Mouse (Mus musculus) CD4-positive, CD25-positive, alpha-beta regulatory T cell, adult 4 months (primary cell): Measurements from ENCODE around the gene Nt5c2. TPM values are rescaled to one million over a fixed set of nuclear protein-coding genes. Genes with fewer than 3 reads are reported as not detected.

ENCODE experiments used
- ATAC-seq: one replicate; pipeline ENCODE4 v1.8.0; 2017
- polyA plus RNA-seq, 2 experiments: library from polyadenylated mRNA; unstranded; fragments of 100-300 nt; shearing (Covaris generic); gene quantifications; one replicate each; pipeline ENCODE4 v1.2.1; 2017

Gene Nt5c2
- polyA plus RNA-seq, 2 experiments from 2014 or later, result 38.0 to 42.2 TPM

- no peak for ATAC-seq
Measured at GRCm38 (mm10) chr19:46877886-46878285, 137.1 kb downstream of the Nt5c2 start.

GRCm38 (mm10) chr19:46875790-46876189 lies 139.2 kb downstream of the Nt5c2 start:
- ATAC-seq, result peak; percentile 65

GRCm38 (mm10) chr19:46873924-46874323 lies 141.0 kb downstream of the Nt5c2 start:
- no peak for ATAC-seq

- ATAC-seq, result no peak
Measured at GRCm38 (mm10) chr19:46871651-46872050, 143.3 kb downstream of the Nt5c2 start.

- ATAC-seq, result no peak
Measured at GRCm38 (mm10) chr19:46871096-46871495, 143.9 kb downstream of the Nt5c2 start.

- ATAC-seq, result peak; percentile 92
Measured at GRCm38 (mm10) chr19:46869526-46869925, 145.4 kb downstream of the Nt5c2 start.

- ATAC-seq, result peak; percentile 57
Measured at GRCm38 (mm10) chr19:46869049-46869448, 145.9 kb downstream of the Nt5c2 start.

GRCm38 (mm10) chr19:46865381-46865780 lies 149.6 kb downstream of the Nt5c2 start:
- no peak for ATAC-seq

GRCm38 (mm10) chr19:46864731-46865331 lies 150.1 kb downstream of the Nt5c2 start:
- no peak for ATAC-seq

GRCm38 (mm10) chr19:46864079-46864478 lies 150.9 kb downstream of the Nt5c2 start:
- no peak for ATAC-seq

- ATAC-seq, result no peak
Measured at GRCm38 (mm10) chr19:46863236-46863927, 151.6 kb downstream of the Nt5c2 start.

- ATAC-seq, result no peak
Measured at GRCm38 (mm10) chr19:46862556-46862955, 152.4 kb downstream of the Nt5c2 start.

- no peak for ATAC-seq
Measured at GRCm38 (mm10) chr19:46858200-46858599, 156.8 kb downstream of the Nt5c2 start.

- ATAC-seq, result no peak
Measured at GRCm38 (mm10) chr19:46857277-46857989, 157.5 kb downstream of the Nt5c2 start.

- ATAC-seq, result no peak
Measured at GRCm38 (mm10) chr19:46856780-46857179, 158.2 kb downstream of the Nt5c2 start.

GRCm38 (mm10) chr19:46856232-46856631 lies 158.7 kb downstream of the Nt5c2 start:
- no peak for ATAC-seq

GRCm38 (mm10) chr19:46849443-46849997 lies 165.4 kb downstream of the Nt5c2 start:
- no peak for ATAC-seq

- ATAC-seq, result no peak
Measured at GRCm38 (mm10) chr19:46848381-46849268, 166.3 kb downstream of the Nt5c2 start.

- ATAC-seq, result no peak
Measured at GRCm38 (mm10) chr19:46846459-46846858, 168.5 kb downstream of the Nt5c2 start.

GRCm38 (mm10) chr19:46846056-46846455 lies 168.9 kb downstream of the Nt5c2 start:
- no peak for ATAC-seq

- ATAC-seq, result no peak
Measured at GRCm38 (mm10) chr19:46843030-46843429, 171.9 kb downstream of the Nt5c2 start.

- ATAC-seq, result no peak
Measured at GRCm38 (mm10) chr19:46841016-46841415, 173.9 kb downstream of the Nt5c2 start.
